In the genomic region with DNA sequence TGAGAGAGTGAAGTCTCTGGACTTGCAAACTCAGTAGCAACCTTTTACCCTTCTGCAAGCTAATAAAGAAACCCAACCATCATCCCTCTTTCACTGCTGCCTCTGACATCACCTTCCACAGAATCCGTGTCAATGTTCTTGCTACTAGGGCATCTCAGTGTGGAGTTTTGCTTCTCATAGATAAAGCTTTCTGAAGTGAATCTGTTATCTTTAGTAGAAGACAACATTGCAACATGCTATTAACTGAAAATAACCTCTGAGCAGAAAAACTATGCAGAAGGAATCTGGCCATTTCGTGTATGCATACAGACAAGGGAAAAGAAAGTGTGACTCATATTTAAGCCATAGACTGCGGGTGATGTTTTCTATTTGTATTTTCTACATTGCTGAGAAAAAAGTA, we compare ENCODE assay signal across 15 mouse cellular contexts.
"Had no signal": no experiment of that assay in that cellular context is flagged by ENCODE, and none has a peak within 500 bp of the region (broad histone marks: within the 10 kb centered on the region; RNA-seq: fewer than 3 reads in every experiment).

No protein-coding gene starts in this region.

- H3K27me3 ChIP-seq: limb, embryonic 13.5 days; megakaryocyte, embryonic 14.5 days; midbrain, embryonic 15.5 days; neural tube, embryonic 13.5 days had no signal

- H3K36me3 ChIP-seq: limb, embryonic 13.5 days; midbrain, embryonic 15.5 days; neural tube, embryonic 13.5 days had no signal

- DNase-seq: kidney, adult 11 months; kidney, postnatal 14 days; left cerebral cortex, postnatal 4 days; lung, adult 18-20 months; lung, postnatal 10 days; lung, postnatal 4 days; right cerebral cortex, adult 18-20 months; right cerebral cortex, postnatal 25 days; thymus, postnatal 36 days had no signal

- H3K9ac ChIP-seq: limb, embryonic 13.5 days; liver, embryonic 14.5 days; midbrain, embryonic 15.5 days; neural tube, embryonic 13.5 days had no signal

- H3K9me3 ChIP-seq: limb, embryonic 13.5 days; megakaryocyte, embryonic 14.5 days; midbrain, embryonic 15.5 days; neural tube, embryonic 13.5 days had no signal

- H3K4me3 ChIP-seq: limb, embryonic 13.5 days; megakaryocyte, embryonic 14.5 days; midbrain, embryonic 15.5 days; neural tube, embryonic 13.5 days had no signal

- H3K4me1 ChIP-seq: midbrain, embryonic 15.5 days; neural tube, embryonic 13.5 days had no signal

- ATAC-seq: midbrain, embryonic 15.5 days had no signal

- H3K27ac ChIP-seq: limb, embryonic 13.5 days; liver, embryonic 14.5 days; midbrain, embryonic 15.5 days; neural tube, embryonic 13.5 days had no signal

- H3K4me2 ChIP-seq: limb, embryonic 13.5 days; midbrain, embryonic 11.5 days; midbrain, embryonic 15.5 days; neural tube, embryonic 13.5 days had no signal
